Mouse (Mus musculus) monocyte, adult 2 months (primary cell): ENCODE data around the gene Ulk1.
"Not testable (repeated sequence)": the region's sequence is repeated elsewhere in the genome, so short reads cannot be mapped to it uniquely, and the experiment has no call there.

Experiments used
- DNase-seq, 2 experiments: peaks; one replicate each; pipeline ENCODE4 v3.0.0; 2022; ENCODE audit warnings: low spot score in 2 of 2, low read depth in 1 of 2

The Ulk1 gene

DNA sequence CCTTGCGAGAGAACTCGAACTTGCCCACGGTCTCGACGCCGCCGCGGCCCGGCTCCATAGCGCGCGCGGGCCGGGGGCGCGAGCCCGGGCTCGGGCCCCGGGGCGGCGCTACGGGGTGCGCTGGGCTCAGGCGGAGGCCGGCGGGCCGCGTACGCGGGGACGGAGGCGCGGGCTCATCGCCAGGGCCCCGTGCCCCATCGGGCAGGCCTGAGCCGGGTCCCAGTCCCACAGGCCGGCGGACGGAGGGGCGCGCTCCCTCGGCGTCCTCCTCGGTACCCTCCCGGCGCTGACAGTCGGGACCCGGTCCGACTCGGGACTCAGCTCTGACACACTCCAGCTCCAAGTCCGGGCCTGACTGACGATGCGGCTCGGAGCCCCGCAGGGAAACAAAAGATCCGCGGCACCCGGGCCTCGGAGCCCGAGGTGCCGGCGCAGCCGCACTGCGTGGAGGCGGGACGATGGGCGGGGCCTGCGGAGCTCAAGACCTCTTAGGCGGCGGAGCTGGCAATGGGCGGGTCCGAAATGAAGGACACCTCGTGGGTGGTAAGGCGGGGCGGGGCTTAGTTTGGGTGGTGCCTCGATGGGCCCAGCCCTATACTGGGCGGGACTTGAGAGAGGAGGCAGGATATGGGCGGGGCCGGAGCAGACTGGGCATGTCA, at the start of gene Ulk1:
Ulk1 (minus strand) TSS at position 431 of the 659 bp plus-strand sequence.
- peak; percentile 99 to 100 for DNase-seq

DNA sequence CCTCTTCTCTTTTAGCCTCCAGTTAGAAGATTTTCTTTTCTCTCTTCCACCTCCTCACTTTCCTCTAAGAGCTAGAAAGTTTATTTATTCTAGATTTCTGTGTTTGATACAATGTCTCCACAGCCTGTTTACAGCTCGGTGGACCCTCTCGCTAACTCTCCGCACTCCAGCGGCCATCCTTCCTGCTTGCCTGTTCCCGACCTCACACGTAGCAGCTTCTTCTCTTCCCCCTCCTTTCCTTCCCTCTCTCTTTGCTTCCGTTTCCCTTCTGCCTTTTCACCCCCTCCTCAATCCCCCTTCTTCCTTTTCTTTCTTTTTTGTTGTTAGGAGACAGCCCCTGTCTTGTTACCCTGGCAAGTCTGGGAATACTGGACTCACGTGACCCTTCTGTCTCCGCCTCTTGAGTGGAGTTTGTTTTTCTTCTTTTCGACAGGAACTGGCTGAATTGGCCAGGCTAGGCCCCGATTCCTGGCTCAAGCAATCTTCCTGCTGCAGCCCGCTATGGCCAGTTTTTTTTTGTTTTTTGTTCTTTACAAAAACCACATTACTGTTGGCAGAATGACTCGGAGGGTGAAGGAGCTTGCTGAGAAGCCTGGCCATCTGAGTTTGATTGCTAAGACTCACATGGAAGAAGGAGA, 49.2 kb upstream of the Ulk1 start:
- DNase-seq: no peak

GRCm38 (mm10) chr5:110857091-110857490, 47.2 kb upstream of the Ulk1 start:
- no peak for DNase-seq

GRCm38 (mm10) chr5:110852990-110853389, 43.1 kb upstream of the Ulk1 start:
- no peak for DNase-seq

DNA sequence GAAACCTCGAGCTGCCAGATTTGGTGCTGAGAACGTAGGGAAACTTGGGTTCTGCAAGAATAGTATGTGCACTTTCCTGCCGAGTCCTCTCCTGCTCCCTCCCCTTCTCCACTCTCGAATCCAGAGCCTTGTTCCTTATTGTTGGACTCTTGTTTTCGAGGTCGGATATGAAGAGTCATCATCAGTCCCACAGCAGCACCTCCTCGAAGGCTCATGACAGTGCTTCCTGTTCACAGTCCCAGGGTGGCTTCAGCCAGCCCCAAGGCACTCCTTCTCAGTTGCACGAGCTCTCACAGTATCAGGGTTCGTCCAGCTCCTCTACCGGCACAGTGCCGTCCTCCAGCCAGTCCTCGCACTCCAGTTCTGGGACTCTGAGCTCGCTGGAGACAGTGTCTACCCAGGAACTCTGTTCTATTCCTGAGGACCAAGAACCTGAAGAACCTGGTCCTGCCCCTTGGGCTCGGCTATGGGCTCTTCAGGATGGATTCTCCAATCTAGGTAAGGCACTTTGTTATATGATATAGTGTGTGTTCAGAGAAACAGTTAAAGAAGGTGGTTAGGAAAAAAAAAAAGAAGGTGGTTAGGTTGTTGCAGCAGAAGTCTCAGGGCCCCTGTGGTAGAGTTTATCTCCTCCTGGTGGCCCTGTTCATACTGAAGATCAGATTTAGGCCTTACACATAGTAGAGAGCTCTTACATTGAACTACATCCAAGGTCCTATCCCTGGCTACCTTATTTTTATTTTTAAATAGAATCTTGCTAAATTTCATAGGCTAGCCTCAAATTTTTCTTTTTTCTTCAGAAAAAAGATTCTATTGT, 31.4 kb upstream of the Ulk1 start:
- no peak for DNase-seq

GRCm38 (mm10) chr5:110840465-110840864, 30.6 kb upstream of the Ulk1 start:
- peak; percentile 19 to 52 for DNase-seq

GRCm38 (mm10) chr5:110839678-110840365, 29.9 kb upstream of the Ulk1 start, which contains the start of the genes Hscb and Chek2:
TSS of gene Hscb (minus strand) at chr5:110839777.
TSS of gene Chek2 (plus strand) at chr5:110839979.
- peak; percentile 91 to 93 for DNase-seq

DNA sequence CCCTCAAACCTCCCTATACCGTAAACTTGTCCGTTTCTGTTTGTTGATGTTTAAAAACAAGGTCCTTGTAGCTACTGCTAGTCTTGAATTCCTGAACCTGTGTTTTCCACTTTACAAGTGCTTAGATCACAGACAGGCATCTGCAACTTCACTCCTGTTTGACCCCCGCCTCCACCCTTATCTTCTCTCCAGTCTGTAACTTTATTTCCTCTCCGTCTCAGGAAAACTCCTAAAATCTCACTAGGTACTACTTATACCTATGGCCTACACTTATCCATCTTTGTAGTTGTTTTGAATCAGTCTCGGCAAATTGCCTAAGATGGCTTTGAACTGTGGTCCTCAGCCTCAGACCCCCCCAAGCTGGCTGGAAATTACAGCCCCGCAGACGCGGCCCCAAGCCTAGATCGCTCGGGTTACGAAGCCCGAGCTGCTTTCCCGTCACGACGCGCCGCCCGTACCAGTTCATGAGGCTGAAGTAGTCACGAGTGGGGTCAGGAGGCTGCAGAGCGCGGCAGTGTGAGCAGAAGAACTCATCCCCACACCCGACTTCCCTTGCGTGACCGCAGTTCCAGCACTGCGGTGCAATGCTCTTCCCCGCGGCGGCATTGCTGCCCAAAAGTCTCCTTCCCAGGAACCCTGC, 29.3 kb upstream of the Ulk1 start:
- DNase-seq: no peak

GRCm38 (mm10) chr5:110838016-110838415, 28.1 kb upstream of the Ulk1 start:
- DNase-seq: not testable (repeated sequence)

DNA sequence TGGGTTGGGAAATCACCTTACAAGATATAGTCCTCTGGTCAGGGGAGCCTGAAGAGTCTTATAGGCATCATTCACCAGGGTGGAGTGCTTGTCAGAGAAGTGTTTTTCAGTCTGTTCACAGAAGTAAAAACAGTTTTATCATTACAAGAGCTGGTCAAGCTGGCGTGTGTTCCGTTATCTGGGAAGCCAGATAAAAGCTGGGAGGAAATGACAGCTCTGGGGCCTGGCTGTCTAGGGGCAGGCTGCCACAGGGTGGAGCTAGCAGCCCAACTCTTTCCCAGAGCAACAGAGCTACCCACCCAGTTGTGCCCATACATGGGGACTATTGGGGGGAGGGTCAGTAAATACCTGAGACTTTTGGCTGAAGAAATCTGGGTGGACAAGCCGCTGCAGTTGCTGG, 26.1 kb upstream of the Ulk1 start:
- DNase-seq: no peak

GRCm38 (mm10) chr5:110831036-110831720, 21.3 kb upstream of the Ulk1 start:
- DNase-seq: no peak

DNA sequence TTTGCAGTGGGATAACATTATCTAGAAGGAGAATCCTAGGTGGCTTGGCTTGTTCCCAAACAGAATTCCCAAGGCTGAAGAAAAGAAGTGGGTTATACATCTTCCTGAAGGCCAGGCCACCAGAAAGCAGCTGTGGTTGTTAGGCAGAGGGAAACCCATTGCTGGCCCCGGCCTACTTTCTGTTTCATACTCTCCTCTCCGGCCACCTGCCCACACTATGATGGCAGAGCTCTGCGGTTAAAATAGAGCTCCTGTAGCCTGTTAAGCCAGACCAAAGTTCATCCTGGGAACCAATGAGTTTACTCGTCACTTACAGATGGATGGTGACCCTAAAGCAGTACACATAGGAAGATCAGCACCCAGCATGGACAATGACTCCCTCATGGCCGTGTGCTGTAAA, 17.7 kb upstream of the Ulk1 start:
- no peak for DNase-seq

DNA sequence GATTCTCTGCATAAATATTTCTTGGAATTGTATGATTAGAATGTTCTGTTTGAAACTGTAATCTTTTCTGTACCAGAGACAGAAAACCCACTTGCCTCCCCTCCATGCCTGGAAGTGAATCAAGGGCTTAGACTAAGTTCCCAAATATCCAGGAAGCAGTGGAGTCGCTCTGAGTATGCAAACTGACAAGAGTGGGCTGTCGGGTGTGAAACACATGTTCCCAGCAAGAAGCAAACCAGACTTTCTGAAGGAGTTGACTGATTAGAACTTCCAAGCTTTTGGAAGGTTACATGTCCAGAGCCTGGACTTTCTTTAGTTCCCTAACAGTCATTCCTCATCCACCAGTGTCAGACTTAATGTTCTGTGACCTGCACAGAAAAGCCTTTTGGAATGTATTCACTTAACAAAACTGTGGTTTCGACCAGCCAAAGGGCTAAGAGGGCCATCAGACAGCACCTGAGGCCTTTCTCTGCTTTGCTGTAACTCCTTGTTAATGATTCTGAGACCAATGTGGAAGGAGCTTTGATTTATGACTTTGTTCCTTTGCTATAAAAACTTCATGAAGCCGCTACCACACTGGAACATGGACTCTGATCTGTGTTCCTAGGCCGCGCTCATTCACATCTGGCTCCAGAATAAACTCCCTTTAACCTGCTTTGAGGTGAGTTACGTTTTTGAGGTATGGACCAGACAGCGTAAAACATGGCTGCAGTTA, 17.0 kb upstream of the Ulk1 start:
- no peak for DNase-seq

DNA sequence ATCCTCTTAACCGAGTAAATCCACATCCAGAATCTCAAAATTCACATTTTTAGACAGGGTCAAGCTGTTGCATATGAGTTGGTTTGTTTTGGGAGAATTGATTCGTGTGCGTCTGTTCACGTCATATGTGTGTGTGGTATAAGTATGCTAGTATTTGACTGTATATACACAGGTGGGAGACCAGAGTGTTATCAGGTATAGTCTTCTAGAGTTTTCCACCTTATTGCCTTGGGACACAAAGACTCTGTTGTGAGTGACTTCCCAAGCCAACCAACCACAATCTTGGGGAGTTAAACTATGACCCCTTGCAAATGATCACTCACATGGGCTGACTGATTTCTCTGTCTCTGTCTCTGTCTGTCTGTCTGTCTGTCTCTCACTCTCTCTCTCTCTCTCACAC, 14.5 kb upstream of the Ulk1 start:
- no peak for DNase-seq

- DNase-seq: no peak
These were observed 853 bp downstream of the Ulk1 start for GRCm38 (mm10) chr5:110808821-110809666.

GRCm38 (mm10) chr5:110808061-110808631, 1.8 kb downstream of the Ulk1 start:
- peak; percentile 76 to 90 for DNase-seq

- no peak for DNase-seq
These were observed 2.4 kb downstream of the Ulk1 start for GRCm38 (mm10) chr5:110807453-110807852.

DNA sequence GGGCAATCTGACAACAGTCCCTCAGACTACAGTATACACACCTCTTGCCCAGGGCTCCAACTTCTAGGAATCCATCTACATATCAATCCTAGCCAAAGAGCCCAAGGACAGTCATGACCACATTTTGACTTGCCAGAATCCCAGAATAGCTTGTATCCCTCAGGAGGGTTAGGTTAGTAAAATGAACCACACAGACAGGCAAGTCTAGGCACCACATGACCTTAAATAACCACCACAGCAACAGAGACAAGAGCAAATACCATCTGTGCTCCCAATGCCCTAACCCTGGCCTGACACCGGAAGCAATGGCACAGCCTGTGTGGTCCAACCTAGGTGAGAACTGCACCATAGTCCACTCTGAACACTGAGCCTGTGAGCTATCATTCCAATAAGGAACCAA, 3.2 kb downstream of the Ulk1 start:
- DNase-seq: no peak
